Mouse (Mus musculus) monocyte, adult 5-6 weeks (primary cell): ENCODE results near the gene Rrbp1. TPM values are rescaled to one million over a fixed set of nuclear protein-coding genes. Genes with fewer than 3 reads are reported as not detected.

ENCODE experiments used
- ATAC-seq: fragments of 153-309, 156-312 bp; replicated peaks from 2 replicates; pipeline ENCODE4 v1.8.0; 2017; ENCODE audit warnings: mild to moderate bottlenecking; ENCODE audit not compliant: low TSS enrichment, insufficient number of reproducible peaks, severe bottlenecking, poor library complexity, low FRiP score
- total RNA-seq: library from RNA; stranded (forward); fragments of 200-1000, 200-491, 200-594 nt; gene quantifications from 3 replicates; pipeline ENCODE4 v1.2.3, GENCODE M21; 2017

The Rrbp1 gene
- total RNA-seq, 1 experiment from 2014 or later, result 228 TPM

DNA sequence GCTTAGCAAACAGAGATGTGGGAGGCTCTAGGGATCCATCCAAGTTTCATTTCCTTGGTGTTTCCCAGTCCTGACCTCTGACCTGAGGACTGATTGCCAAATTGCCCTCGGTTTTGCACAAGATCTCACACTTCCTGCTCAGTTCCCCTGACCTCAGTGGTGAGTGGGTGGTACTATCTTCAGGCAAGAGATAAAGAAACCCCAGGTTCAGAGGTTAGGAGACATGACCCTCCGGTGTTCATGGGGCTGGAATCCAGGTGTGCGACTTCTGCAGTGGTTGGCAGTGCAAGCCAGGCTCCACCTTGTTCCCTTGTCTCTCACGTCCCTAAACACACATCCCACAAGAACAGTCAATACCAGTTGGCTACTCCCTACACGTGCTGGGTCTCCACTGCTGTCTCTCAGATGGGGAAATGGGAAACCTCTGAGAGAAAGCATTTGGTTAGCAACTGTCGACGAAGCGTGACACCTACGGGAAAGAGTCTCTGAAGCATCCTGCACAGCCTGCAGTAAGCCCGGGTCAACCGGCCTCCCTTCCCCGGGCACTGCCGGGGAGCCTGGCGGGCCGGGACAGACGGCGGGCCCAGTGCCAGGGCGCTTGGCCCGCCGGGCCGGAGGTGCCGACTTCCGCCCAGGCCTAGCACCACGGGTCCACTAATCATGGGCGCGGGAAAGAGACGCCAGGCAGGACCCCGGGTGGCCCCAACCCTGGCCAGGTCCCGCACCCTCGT lies 1.3 kb downstream of the Rrbp1 start:
- ATAC-seq, result peak; percentile 49

DNA sequence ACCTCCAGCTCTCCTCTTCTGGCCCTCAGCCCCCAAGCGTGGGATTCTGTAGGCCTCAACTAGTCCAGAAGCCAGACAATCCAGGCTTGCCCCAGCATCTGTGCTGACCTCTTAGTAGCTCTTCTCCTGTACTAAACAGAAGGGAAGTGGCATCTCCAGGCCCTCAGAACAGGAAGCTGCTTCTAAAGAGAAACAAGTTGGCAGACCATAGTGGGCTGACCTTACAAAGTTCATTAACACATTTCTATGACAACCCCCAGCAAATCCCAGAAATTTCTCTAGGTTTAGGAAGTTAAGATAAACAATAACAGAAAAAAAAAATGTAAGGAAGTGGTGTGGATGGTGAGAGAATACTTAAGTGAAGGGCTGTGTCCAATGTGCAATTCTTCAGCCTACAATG lies 2.0 kb downstream of the Rrbp1 start:
- ATAC-seq, result no peak

GRCm38 (mm10) chr2:144007211-144007610 lies 3.9 kb downstream of the Rrbp1 start:
- no peak for ATAC-seq

DNA sequence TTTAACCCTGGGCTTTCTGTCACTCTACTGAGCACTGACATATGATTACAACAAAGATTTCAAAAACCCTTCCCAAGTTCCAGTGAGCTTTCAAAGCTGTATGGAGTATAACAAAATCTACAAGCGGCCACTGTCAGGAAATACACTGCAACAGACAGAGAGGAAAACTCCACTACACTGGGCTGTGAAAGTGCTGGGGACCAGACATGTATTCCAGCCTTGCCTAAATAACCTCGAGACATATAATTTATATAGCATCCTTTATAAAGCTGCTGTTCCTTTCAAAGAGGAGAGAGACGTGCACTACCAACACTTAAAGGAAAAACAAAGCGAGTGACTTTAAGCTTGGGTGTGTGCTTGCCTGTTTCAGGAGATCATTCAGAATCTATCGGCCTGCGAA lies 4.4 kb downstream of the Rrbp1 start:
- no peak for ATAC-seq

- no peak for ATAC-seq
Observed at GRCm38 (mm10) chr2:144005166-144005955, 5.7 kb downstream of the Rrbp1 start.

GRCm38 (mm10) chr2:144003544-144003943 lies 7.5 kb downstream of the Rrbp1 start:
- no peak for ATAC-seq

DNA sequence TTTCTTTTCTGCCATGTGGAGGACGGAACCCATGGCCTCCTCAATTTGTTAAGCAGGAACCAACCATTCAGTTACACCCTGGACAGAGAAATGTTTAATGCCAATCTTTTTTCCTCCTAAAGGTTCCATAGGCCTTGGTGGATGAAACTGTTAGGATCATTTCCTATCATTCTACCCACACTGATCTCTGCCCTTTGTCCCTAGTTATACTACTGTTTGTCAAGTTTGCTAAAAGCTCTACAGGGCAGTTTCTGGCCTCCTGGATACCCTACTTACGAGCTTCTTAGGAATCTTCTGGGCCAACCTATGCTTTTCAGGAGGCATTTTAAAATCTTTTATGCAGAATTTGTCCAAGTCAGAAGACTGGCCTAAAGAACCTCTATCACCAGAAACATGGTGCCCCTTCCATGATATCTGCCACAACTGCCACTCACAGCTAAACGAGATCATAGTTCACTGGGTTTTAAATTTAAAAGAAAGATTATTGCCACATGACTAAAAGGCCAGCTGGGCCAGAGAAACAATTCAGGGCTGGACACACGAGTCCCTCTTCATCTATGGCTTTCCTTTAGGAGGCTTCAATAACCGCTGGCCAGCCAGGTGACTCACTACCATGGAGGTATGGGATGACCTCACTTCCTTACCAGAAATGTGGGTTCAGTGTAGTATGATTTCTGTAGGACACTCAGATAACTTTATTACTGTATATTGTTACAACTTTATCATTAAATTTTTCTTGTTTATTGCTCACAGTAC lies 8.7 kb downstream of the Rrbp1 start:
- ATAC-seq, result no peak

DNA sequence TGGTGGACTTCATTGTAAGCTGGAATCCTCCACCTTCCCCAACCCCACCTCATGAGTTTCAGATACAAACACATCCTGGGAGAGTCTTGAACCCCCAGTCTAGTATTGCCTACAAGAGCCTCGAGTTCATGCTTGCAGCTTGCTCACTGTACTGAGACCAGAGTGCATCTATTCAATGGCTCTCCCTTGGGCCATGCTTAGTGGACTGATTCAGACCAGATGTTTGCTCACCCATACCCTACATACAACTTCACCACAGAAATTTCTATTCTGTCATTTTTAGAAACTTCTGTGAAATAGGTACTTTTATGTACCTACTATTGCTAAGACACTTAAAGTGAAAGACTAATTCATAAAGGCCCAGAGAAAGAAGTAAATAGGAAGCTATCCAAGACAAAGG lies 18.1 kb downstream of the Rrbp1 start:
- no peak for ATAC-seq

GRCm38 (mm10) chr2:143991964-143992672 lies 18.9 kb downstream of the Rrbp1 start:
- no peak for ATAC-seq

DNA sequence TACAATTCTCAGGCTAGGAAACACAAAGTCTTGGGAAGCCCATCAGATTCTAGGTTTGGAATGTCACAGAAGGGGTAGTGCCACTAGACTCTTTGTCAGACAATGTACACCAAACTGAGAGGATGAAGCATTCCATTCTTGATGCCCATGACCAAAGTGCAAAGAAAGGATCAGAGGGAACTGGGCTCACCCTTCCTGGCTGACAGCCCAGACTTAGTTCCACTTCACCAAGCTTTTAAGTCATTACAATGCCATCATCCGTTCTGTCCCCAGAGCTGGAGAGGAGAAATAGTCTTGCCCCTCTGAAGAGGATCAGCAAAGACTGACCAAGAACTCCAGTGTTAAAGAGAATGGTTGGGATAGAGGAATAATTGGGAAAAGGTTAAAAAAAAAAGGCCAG lies 20.1 kb downstream of the Rrbp1 start:
- ATAC-seq, result no peak

DNA sequence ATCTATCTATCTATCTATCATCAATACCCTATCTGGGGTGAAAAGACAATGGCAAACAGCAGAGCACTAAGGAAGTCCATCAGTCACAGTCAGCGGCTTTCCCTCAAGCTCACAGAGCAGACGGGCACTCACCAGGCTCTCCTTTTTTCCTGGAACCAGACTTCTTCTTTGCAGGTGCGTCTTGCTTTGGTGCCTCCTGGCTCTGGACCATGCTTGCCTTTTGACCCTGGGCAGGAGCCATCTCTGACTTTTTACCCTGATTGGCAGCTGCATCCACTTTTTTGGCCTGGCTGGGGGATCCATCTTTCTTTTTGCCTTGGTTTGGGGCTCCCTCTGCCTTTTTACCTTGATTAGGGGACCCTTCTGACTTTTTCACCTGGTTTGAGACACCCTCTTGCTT lies 23.0 kb downstream of the Rrbp1 start:
- ATAC-seq, result no peak

- no peak for ATAC-seq
Observed at GRCm38 (mm10) chr2:143987485-143987884, 23.6 kb downstream of the Rrbp1 start.

DNA sequence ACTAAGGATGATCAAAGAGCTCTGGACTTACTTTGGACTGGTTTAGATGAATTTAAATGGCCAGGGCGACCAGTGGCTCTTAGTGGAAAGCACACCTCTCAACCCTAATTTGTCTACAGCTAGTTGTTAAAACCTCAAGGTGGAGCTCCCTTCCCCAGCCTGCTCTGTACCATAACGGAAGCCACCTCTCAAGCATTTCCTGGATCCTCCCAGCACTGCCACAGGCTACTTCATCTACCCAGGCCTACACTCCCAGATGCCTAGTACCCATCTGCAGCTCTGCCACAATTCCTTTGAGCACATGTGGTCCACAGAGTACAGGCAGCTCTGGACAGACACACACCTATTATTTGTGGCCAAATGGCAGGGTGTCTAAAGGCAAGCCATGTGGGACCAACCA lies 27.6 kb downstream of the Rrbp1 start:
- no peak for ATAC-seq

- no peak for ATAC-seq
Observed at GRCm38 (mm10) chr2:143982901-143983300, 28.2 kb downstream of the Rrbp1 start.

GRCm38 (mm10) chr2:143982152-143982551 lies 28.9 kb downstream of the Rrbp1 start:
- no peak for ATAC-seq

- 0 out of 2 replicates have a peak, but pooled peaks have one; percentile 15 for ATAC-seq
Observed at GRCm38 (mm10) chr2:143980781-143981398, 30.2 kb downstream of the Rrbp1 start.

DNA sequence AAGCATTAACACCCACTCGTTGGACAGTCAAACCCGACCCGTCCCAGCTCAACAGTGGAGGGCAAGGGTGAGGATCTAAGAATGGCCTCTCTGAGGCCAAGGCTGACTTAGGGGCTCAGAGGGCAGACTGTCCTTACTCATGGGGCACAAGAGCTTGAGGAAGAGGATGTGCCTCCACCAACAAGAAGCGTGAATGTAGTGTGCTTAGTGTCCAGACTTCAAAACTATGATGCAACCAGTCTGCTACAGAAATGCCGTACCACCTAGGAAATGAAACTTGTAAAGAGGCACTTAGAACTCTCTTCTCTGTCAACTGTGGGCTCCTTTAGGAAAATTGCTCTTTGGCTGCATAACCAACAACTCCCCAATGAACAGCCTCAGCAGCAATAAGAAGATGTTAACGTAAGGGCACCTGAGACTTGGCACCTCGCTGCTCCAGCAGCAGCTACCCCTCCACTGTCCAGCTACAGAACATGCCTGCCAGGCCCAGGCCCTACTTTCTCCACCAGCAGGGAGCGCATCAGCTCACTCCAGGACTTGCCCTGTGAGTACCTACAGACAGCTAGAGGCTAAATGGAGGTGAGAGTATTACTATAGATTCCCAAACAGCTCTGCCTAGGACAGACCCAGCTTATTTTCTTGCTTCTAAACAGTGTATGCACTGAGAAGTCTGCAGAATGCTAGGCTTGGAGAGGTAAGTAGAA lies 32.5 kb downstream of the Rrbp1 start:
- ATAC-seq, result peak; percentile 38

DNA sequence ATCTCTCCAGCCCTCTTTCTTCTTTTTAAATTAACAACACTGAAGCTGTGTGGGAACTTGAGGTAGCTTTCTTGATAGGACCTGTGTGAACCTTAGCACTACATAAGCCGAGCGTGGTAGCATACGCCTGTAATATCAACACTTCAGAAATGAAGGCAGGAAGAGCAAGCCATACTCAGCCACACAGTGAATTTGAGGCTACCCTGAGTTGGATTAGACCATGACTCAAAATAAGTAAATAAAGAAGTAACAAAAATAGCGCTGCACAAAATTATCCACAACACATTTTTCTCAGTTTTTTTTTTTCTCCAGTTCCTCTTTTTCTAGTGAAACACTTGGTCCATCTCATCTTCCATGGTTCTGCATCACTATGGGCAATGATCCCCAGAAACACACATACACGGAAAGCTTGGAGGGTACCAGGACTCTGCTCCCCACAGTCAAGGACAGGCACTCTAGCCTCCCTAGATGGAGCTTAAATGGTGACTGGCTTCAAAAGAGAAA lies 35.9 kb downstream of the Rrbp1 start:
- no peak for ATAC-seq
